Mouse (Mus musculus): ENCODE measurements around the gene Rtl10. TPM values are rescaled to one million over a fixed set of nuclear protein-coding genes. Genes with fewer than 3 reads are reported as not detected.

The Rtl10 gene
- total and polyA plus RNA-seq, 3 experiments, result 5.9 to 13.3 TPM; not detected in 1

GRCm38 (mm10) chr16:18459955-18460370 lies 38.7 kb upstream of the Rtl10 start:
- H3K4me1 ChIP-seq (ENCODE audit: control insufficient read depth in 1 of 2, insufficient read depth in 2 of 2, low read length in 2 of 2), result peaks cover 9 to 41% of the 10 kb centered on the region in 2 experiments
- H3K79me2 ChIP-seq (ENCODE audit: control insufficient read depth, insufficient read depth, low read length, poor library complexity), result no peaks in the 10 kb centered on the region
- peak overlapping the region; percentile 79 for H3K27ac ChIP-seq (ENCODE audit: control insufficient read depth, low read depth, low read length)
- H3K4me3 ChIP-seq (ENCODE audit: control insufficient read depth in 1 of 2, insufficient read depth in 1 of 2, low read depth in 2 of 2, low read length in 2 of 2), result peak overlapping the region in 1 of 2 experiments; percentile 7; a peak in 2 of 4 replicates
- H3K27me3 ChIP-seq (ENCODE audit: control insufficient read depth in 1 of 2, insufficient read depth in 2 of 2, low read length in 2 of 2), result no peaks in the 10 kb centered on the region
- H3K9ac ChIP-seq (ENCODE audit: control insufficient read depth, low read depth, low read length, poor library complexity, severe bottlenecking), result 0 out of 2 replicates have a peak overlapping the region, but pooled peaks have one; percentile 0
- peaks cover 0 to 26% of the 10 kb centered on the region in 2 experiments for H3K36me3 ChIP-seq (ENCODE audit: control insufficient read depth in 1 of 2, insufficient read depth in 2 of 2, low read length in 2 of 2)
- peak; percentile 95 for DNase-seq (ENCODE audit: low read depth, low spot score)
- no peaks in the 10 kb centered on the region for H3K9me3 ChIP-seq (replicated peaks; ENCODE audit: insufficient read depth, low read length)
- TF ChIP-seq MAZ (IDR thresholded peaks at IDR 0.05; ENCODE audit: low read depth, low read length), result peak; percentile 90
- TF ChIP-seq JUND (IDR thresholded peaks at IDR 0.05; ENCODE audit: low read depth, low read length), result peak; percentile 78
- TF ChIP-seq ZC3H11A (IDR thresholded peaks at IDR 0.05; ENCODE audit: low read depth, low read length), result no peak
- peak; percentile 69; the same call in 1 of the 2 replicates for TF ChIP-seq BHLHE40 (IDR thresholded peaks at IDR 0.05; ENCODE audit: borderline replicate concordance, low read depth, low read length)
- TF ChIP-seq ETS1 (IDR thresholded peaks at IDR 0.05; ENCODE audit: low read depth, low read length), result peak; percentile 95
- TF ChIP-seq SMC3 (IDR thresholded peaks at IDR 0.05; ENCODE audit: low read depth, low read length), result no peak
- peak; percentile 46; the same call in 1 of the 2 replicates for TF ChIP-seq ZNF384 (IDR thresholded peaks at IDR 0.05; ENCODE audit: low read depth, low read length)
- TF ChIP-seq MYC (IDR thresholded peaks at IDR 0.05; ENCODE audit: low read depth, low read length), result peak; percentile 72
- peak; percentile 99 for TF ChIP-seq MYB (IDR thresholded peaks at IDR 0.05; ENCODE audit: low read depth, low read length)
- TF ChIP-seq KAT2A (conservative IDR thresholded peaks at IDR 0.05; ENCODE audit: low read depth, low read length), result no peak
- TF ChIP-seq POLR2AphosphoS2 (IDR thresholded peaks at IDR 0.05; ENCODE audit: low read length), result no peak
- peak; percentile 97 to 99 for TF ChIP-seq EP300 (IDR thresholded peaks at IDR 0.05; ENCODE audit: low read depth in 1 of 2, low read length in 2 of 2)
- no peak for TF ChIP-seq RAD21 (IDR thresholded peaks at IDR 0.05; ENCODE audit: low read depth, low read length)
- TF ChIP-seq CHD2 (IDR thresholded peaks at IDR 0.05; ENCODE audit: low read length), result peak; percentile 37; the same call in 1 of the 2 replicates
- no peak for TF ChIP-seq POLR2AphosphoS5 (IDR thresholded peaks at IDR 0.05; ENCODE audit: borderline replicate concordance, low read depth, low read length)
- TF ChIP-seq MEF2A (IDR thresholded peaks at IDR 0.05; ENCODE audit: extremely low read depth, insufficient replicate concordance, low read depth, low read length, poor library complexity, severe bottlenecking), result no peak
- no peak; the same call in 1 of the 2 replicates for TF ChIP-seq MXI1 (IDR thresholded peaks at IDR 0.05; ENCODE audit: low read depth, low read length)
- peak; percentile 84 for TF ChIP-seq MAFK (IDR thresholded peaks at IDR 0.05; ENCODE audit: borderline replicate concordance, low read depth, low read length)
- TF ChIP-seq TBP (IDR thresholded peaks at IDR 0.05; ENCODE audit: low read depth, low read length), result no peak
- TF ChIP-seq HCFC1 (IDR thresholded peaks at IDR 0.05; ENCODE audit: low read depth, low read length), result peak; percentile 71
- TF ChIP-seq UBTF (IDR thresholded peaks at IDR 0.05; ENCODE audit: borderline replicate concordance, insufficient read depth, low read depth, low read length), result no peak
- no peak for TF ChIP-seq CHD1 (IDR thresholded peaks at IDR 0.05; ENCODE audit: low read depth, low read length)
- peak; percentile 19; the same call in 1 of the 2 replicates for TF ChIP-seq NELFE (IDR thresholded peaks at IDR 0.05; ENCODE audit: low read depth, low read length)
- TF ChIP-seq USF2 (IDR thresholded peaks at IDR 0.05; ENCODE audit: borderline replicate concordance in 1 of 2, insufficient read depth in 1 of 2, low read depth in 1 of 2, low read length in 2 of 2), result no peak
- TF ChIP-seq GATA1 (IDR thresholded peaks at IDR 0.05; ENCODE audit: low read depth, low read length), result peak; percentile 97
- no peak for TF ChIP-seq ZKSCAN1 (IDR thresholded peaks at IDR 0.05; ENCODE audit: low read depth, low read length)
- no peak for TF ChIP-seq CTCF (IDR thresholded peaks at IDR 0.05 in 2 of 3, conservative IDR thresholded peaks at IDR 0.05 in 1 of 3; ENCODE audit: control insufficient read depth in 1 of 3, insufficient read depth in 1 of 3, low read depth in 2 of 3, low read length in 3 of 3, poor library complexity in 1 of 3, severe bottlenecking in 1 of 3)
- peak; percentile 63; the same call in 1 of the 2 replicates for TF ChIP-seq E2F4 (IDR thresholded peaks at IDR 0.05; ENCODE audit: borderline replicate concordance, low read depth, low read length)
- TF ChIP-seq GABPA (IDR thresholded peaks at IDR 0.05; ENCODE audit: low read depth, low read length), result no peak
- peak; percentile 98 for TF ChIP-seq TCF12 (IDR thresholded peaks at IDR 0.05; ENCODE audit: low read depth, low read length)
- peak; percentile 96 for TF ChIP-seq TAL1 (IDR thresholded peaks at IDR 0.05; ENCODE audit: low read length)
- TF ChIP-seq NRF1 (IDR thresholded peaks at IDR 0.05; ENCODE audit: insufficient read depth, low read depth, low read length, poor library complexity, severe bottlenecking), result peak; percentile 79
- TF ChIP-seq MAX (IDR thresholded peaks at IDR 0.05; ENCODE audit: low read length), result peak; percentile 72
- 0 out of 2 replicates have a peak, but pooled peaks have one; percentile 53 for TF ChIP-seq ZMIZ1 (IDR thresholded peaks at IDR 0.05; ENCODE audit: low read depth, low read length)
- TF ChIP-seq ELF1 (IDR thresholded peaks at IDR 0.05; ENCODE audit: low read depth, low read length), result no peak
- peak; percentile 96 for TF ChIP-seq SIN3A (IDR thresholded peaks at IDR 0.05; ENCODE audit: low read length)
- peak in 1 of 2 experiments; percentile 27; a peak in 1 of 4 replicates for TF ChIP-seq POLR2A (IDR thresholded peaks at IDR 0.05; ENCODE audit: control insufficient read depth in 1 of 2, insufficient read depth in 1 of 2, low read depth in 1 of 2, low read length in 2 of 2, poor library complexity in 1 of 2)
